Comparison of ENCODE assay signal across 8 mouse cellular contexts in the genomic region with DNA sequence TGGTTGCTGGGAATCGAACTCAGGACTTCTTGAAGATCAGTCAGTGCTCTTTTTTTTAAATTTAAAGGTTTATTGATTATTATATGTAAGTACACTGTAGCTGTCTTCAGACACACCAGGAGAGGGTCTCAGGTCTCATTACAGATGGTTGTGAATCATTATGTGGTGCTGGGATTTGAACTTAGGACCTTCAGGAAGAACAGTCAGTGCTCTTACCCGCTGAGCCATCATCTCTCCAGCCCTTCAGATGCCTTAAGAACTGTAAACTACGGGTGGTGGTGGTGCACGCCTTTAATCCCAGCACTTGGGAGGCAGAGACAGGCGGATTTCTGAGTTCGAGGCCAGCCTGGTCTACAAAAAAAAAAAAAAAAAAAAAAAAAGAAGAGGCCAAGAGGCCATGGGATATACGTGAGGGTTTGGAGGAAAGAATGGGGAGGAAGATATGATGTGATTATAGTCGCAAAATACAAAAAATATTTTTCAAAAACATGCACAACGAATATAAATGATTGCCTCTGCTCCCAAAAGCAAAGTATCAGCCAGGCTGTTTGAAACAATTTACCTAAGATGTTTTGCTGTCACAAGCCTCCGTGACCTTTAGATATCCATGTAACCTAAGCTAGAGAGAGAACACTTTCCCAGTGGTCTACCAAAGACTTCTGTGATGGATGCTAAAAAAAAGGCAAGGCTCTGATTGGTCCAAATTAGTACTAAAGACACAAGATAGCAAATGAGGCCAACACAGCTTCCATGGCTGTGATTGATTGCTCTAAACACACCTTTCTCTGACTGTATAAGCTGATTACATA. TPM values are rescaled to one million over a fixed set of nuclear protein-coding genes. Genes with fewer than 3 reads are reported as not detected.
DNase-seq lines count a peak whose midpoint lies in the region; ATAC-seq and TF ChIP-seq lines count a peak whose summit lies in the region.

No protein-coding gene starts in this region.

- H3K9me3 ChIP-seq in forebrain, embryonic 11.5 days (ENCODE audit: control insufficient read depth, low read length) = no peaks in the 10 kb centered on the region
- no peaks in the 10 kb centered on the region for H3K9me3 ChIP-seq in forebrain, embryonic 16.5 days (ENCODE audit: control insufficient read depth, low read length)
- H3K9me3 ChIP-seq in neural tube, embryonic 11.5 days (ENCODE audit: control insufficient read depth, low read length) = no peaks in the 10 kb centered on the region
- H3K9me3 ChIP-seq in intestine, postnatal 0 days (ENCODE audit: control insufficient read depth) = no peaks in the 10 kb centered on the region
- H3K9me3 ChIP-seq in stomach, embryonic 14.5 days (ENCODE audit: control insufficient read depth, low read depth, low read length) = no peaks in the 10 kb centered on the region

- H3K4me2 ChIP-seq in forebrain, embryonic 11.5 days (ENCODE audit: low read depth, low read length, severe bottlenecking) = no peak overlapping the region
- H3K4me2 ChIP-seq in forebrain, embryonic 16.5 days (ENCODE audit: low read length) = no peak overlapping the region
- H3K4me2 ChIP-seq in neural tube, embryonic 11.5 days (ENCODE audit: low read depth) = no peak overlapping the region
- peak overlapping the region; percentile 49; the same call in 1 of the 2 replicates for H3K4me2 ChIP-seq in intestine, postnatal 0 days (replicated peaks; ENCODE audit: low read depth)
- peak overlapping the region; percentile 25; the same call in 1 of the 2 replicates for H3K4me2 ChIP-seq in stomach, embryonic 14.5 days (replicated peaks; ENCODE audit: low read depth, low read length)

- no peak for DNase-seq in forebrain, embryonic 11.5 days (ENCODE audit: low spot score)
- DNase-seq in neural tube, embryonic 11.5 days (ENCODE audit: low spot score) = no peak
- DNase-seq in neural tube, embryonic 10.5 days (ENCODE audit: extremely low spot score, low spot score) = no peak
- DNase-seq in B cell, adult 2 months = no peak
- no peak for DNase-seq in lung, postnatal 4 days

- TF ChIP-seq CTCF in intestine, postnatal 0 days (IDR thresholded peaks at IDR 0.05; ENCODE audit: low read depth) = no peak

- no peak overlapping the region for H3K4me3 ChIP-seq in forebrain, embryonic 11.5 days (ENCODE audit: low read depth, low read length)
- H3K4me3 ChIP-seq in forebrain, embryonic 16.5 days (replicated peaks; ENCODE audit: low read length) = no peak overlapping the region
- no peak overlapping the region for H3K4me3 ChIP-seq in neural tube, embryonic 11.5 days (ENCODE audit: low read depth, low read length)
- H3K4me3 ChIP-seq in intestine, postnatal 0 days (ENCODE audit: low read depth, low read length) = no peak overlapping the region
- H3K4me3 ChIP-seq in stomach, embryonic 14.5 days (ENCODE audit: low read depth, low read length) = no peak overlapping the region

- no peaks in the 10 kb centered on the region for H3K4me1 ChIP-seq in forebrain, embryonic 11.5 days (replicated peaks; ENCODE audit: control insufficient read depth, insufficient read depth, low read length)
- peaks cover 3% of the 10 kb centered on the region; the same call in 1 of the 2 replicates for H3K4me1 ChIP-seq in forebrain, embryonic 16.5 days (replicated peaks; ENCODE audit: control insufficient read depth, insufficient read depth, low read length)
- no peaks in the 10 kb centered on the region for H3K4me1 ChIP-seq in neural tube, embryonic 11.5 days (ENCODE audit: control insufficient read depth, insufficient read depth, low read length)
- H3K4me1 ChIP-seq in intestine, postnatal 0 days (replicated peaks; ENCODE audit: control insufficient read depth, insufficient read depth, low read length) = no peaks in the 10 kb centered on the region
- no peaks in the 10 kb centered on the region for H3K4me1 ChIP-seq in stomach, embryonic 14.5 days (ENCODE audit: control insufficient read depth, insufficient read depth, low read length)

- H3K36me3 ChIP-seq in forebrain, embryonic 11.5 days (ENCODE audit: control insufficient read depth, insufficient read depth, low read length) = peaks cover 4% of the 10 kb centered on the region; the same call in 1 of the 2 replicates
- peaks cover 8% of the 10 kb centered on the region; the same call in 1 of the 2 replicates for H3K36me3 ChIP-seq in forebrain, embryonic 16.5 days (ENCODE audit: control insufficient read depth, insufficient read depth)
- peaks cover 2% of the 10 kb centered on the region for H3K36me3 ChIP-seq in neural tube, embryonic 11.5 days (ENCODE audit: control insufficient read depth, insufficient read depth, low read length)
- H3K36me3 ChIP-seq in intestine, postnatal 0 days (ENCODE audit: control insufficient read depth, insufficient read depth) = peaks cover 17% of the 10 kb centered on the region
- peaks cover 13% of the 10 kb centered on the region for H3K36me3 ChIP-seq in stomach, embryonic 14.5 days (ENCODE audit: control insufficient read depth, insufficient read depth, low read length)

- peak overlapping the region; percentile 76; the same call in 1 of the 2 replicates for H3K27ac ChIP-seq in forebrain, embryonic 11.5 days (ENCODE audit: low read depth, low read length)
- no peak overlapping the region for H3K27ac ChIP-seq in forebrain, embryonic 16.5 days (ENCODE audit: low read length)
- H3K27ac ChIP-seq in neural tube, embryonic 11.5 days (ENCODE audit: low read depth, low read length) = peak overlapping the region; percentile 80; the same call in 1 of the 2 replicates
- peak overlapping the region; percentile 90; the same call in 1 of the 2 replicates for H3K27ac ChIP-seq in intestine, postnatal 0 days (ENCODE audit: low read depth, low read length)
- peak overlapping the region; percentile 66; the same call in 1 of the 2 replicates for H3K27ac ChIP-seq in stomach, embryonic 14.5 days (ENCODE audit: low read length)

- H3K9ac ChIP-seq in forebrain, embryonic 11.5 days (ENCODE audit: low read length) = no peak overlapping the region
- no peak overlapping the region for H3K9ac ChIP-seq in forebrain, embryonic 16.5 days (replicated peaks; ENCODE audit: low read depth, low read length)
- no peak overlapping the region for H3K9ac ChIP-seq in neural tube, embryonic 11.5 days (ENCODE audit: low read length)
- no peak overlapping the region for H3K9ac ChIP-seq in intestine, postnatal 0 days (ENCODE audit: low read depth, low read length)
- H3K9ac ChIP-seq in stomach, embryonic 14.5 days (replicated peaks; ENCODE audit: low read depth, low read length) = no peak overlapping the region

- H3K27me3 ChIP-seq in forebrain, embryonic 11.5 days (ENCODE audit: control insufficient read depth, insufficient read depth, low read length) = no peaks in the 10 kb centered on the region
- no peaks in the 10 kb centered on the region for H3K27me3 ChIP-seq in forebrain, embryonic 16.5 days (replicated peaks; ENCODE audit: control insufficient read depth, insufficient read depth, low read length)
- H3K27me3 ChIP-seq in neural tube, embryonic 11.5 days (ENCODE audit: control insufficient read depth, insufficient read depth, low read length) = no peaks in the 10 kb centered on the region
- H3K27me3 ChIP-seq in intestine, postnatal 0 days (replicated peaks; ENCODE audit: control insufficient read depth, insufficient read depth, low read length) = no peaks in the 10 kb centered on the region
- H3K27me3 ChIP-seq in stomach, embryonic 14.5 days (ENCODE audit: control insufficient read depth, insufficient read depth, low read length) = no peaks in the 10 kb centered on the region

- 69% methylated on average over 10 of the region's 10 CpGs for WGBS in forebrain, embryonic 11.5 days
- WGBS in forebrain, embryonic 16.5 days = 70% methylated on average over 10 of the region's 10 CpGs
- WGBS in neural tube, embryonic 11.5 days = 65% methylated on average over 10 of the region's 10 CpGs
- WGBS in intestine, postnatal 0 days = 72% methylated on average over 10 of the region's 10 CpGs
- WGBS in stomach, embryonic 14.5 days = 67% methylated on average over 10 of the region's 10 CpGs

- no peak for ATAC-seq in forebrain, embryonic 11.5 days (replicated peaks; ENCODE audit: low FRiP score)
- no peak; the same call in 1 of the 2 replicates for ATAC-seq in forebrain, embryonic 16.5 days
- ATAC-seq in neural tube, embryonic 11.5 days (ENCODE audit: insufficient read depth, low FRiP score, low TSS enrichment) = no peak; the same call in 1 of the 2 replicates
- no peak for ATAC-seq in intestine, postnatal 0 days
- ATAC-seq in stomach, embryonic 14.5 days (ENCODE audit: insufficient number of reproducible peaks, insufficient read depth, low FRiP score, low read depth) = peak; percentile 33; the same call in 1 of the 2 replicates

RNA-seq across cellular contexts. Expression of gene Trappc6b, which starts 21.9 kb away (rescaled TPM):
- polyA plus RNA-seq in forebrain, embryonic 11.5 days (2014; fragmentation: Nextera tagmentation; extraction: Ambion mirVana) = 64.6 and 69.1 TPM in 2 replicates
- 153 and 164 TPM in 2 replicates for polyA plus RNA-seq in forebrain, embryonic 16.5 days (2015; fragmentation: Nextera tagmentation; extraction: Ambion mirVana)
- 73.2 and 74.9 TPM in 2 replicates for polyA plus RNA-seq in neural tube, embryonic 11.5 days (2014; fragmentation: Nextera tagmentation; extraction: Ambion mirVana)
- 86.9 and 89.9 TPM in 2 replicates for polyA plus RNA-seq in intestine, postnatal 0 days (2015; fragmentation: Nextera tagmentation; extraction: Ambion mirVana)
- polyA plus RNA-seq in stomach, embryonic 14.5 days (2014; fragmentation: Nextera tagmentation; extraction: Ambion mirVana) = 61.0 and 67.1 TPM in 2 replicates

RNA-seq across cellular contexts. Expression of gene Gemin2, which starts 26.2 kb away (rescaled TPM):
- 27.1 and 33.2 TPM in 2 replicates for polyA plus RNA-seq in forebrain, embryonic 11.5 days (2014; fragmentation: Nextera tagmentation; extraction: Ambion mirVana)
- 14.7 and 15.2 TPM in 2 replicates for polyA plus RNA-seq in forebrain, embryonic 16.5 days (2015; fragmentation: Nextera tagmentation; extraction: Ambion mirVana)
- 21.8 and 26.2 TPM in 2 replicates for polyA plus RNA-seq in neural tube, embryonic 11.5 days (2014; fragmentation: Nextera tagmentation; extraction: Ambion mirVana)
- polyA plus RNA-seq in intestine, postnatal 0 days (2015; fragmentation: Nextera tagmentation; extraction: Ambion mirVana) = 7.7 and 8.8 TPM in 2 replicates
- 23.8 and 29.8 TPM in 2 replicates for polyA plus RNA-seq in stomach, embryonic 14.5 days (2014; fragmentation: Nextera tagmentation; extraction: Ambion mirVana)

RNA-seq across cellular contexts. Expression of gene Pnn, which starts 27.3 kb away (rescaled TPM):
- polyA plus RNA-seq in forebrain, embryonic 11.5 days (2014; fragmentation: Nextera tagmentation; extraction: Ambion mirVana) = 124 and 127 TPM in 2 replicates
- polyA plus RNA-seq in forebrain, embryonic 16.5 days (2015; fragmentation: Nextera tagmentation; extraction: Ambion mirVana) = 93.7 and 94.9 TPM in 2 replicates
- polyA plus RNA-seq in neural tube, embryonic 11.5 days (2014; fragmentation: Nextera tagmentation; extraction: Ambion mirVana) = 96.0 and 101 TPM in 2 replicates
- 27.1 and 36.2 TPM in 2 replicates for polyA plus RNA-seq in intestine, postnatal 0 days (2015; fragmentation: Nextera tagmentation; extraction: Ambion mirVana)
- polyA plus RNA-seq in stomach, embryonic 14.5 days (2014; fragmentation: Nextera tagmentation; extraction: Ambion mirVana) = 91.3 and 106 TPM in 2 replicates

RNA-seq across cellular contexts. Expression of gene Sec23a, which starts 27.5 kb away (rescaled TPM):
- 76.0 and 76.5 TPM in 2 replicates for polyA plus RNA-seq in forebrain, embryonic 11.5 days (2014; fragmentation: Nextera tagmentation; extraction: Ambion mirVana)
- polyA plus RNA-seq in forebrain, embryonic 16.5 days (2015; fragmentation: Nextera tagmentation; extraction: Ambion mirVana) = 105 and 121 TPM in 2 replicates
- polyA plus RNA-seq in neural tube, embryonic 11.5 days (2014; fragmentation: Nextera tagmentation; extraction: Ambion mirVana) = 105 and 109 TPM in 2 replicates
- polyA plus RNA-seq in intestine, postnatal 0 days (2015; fragmentation: Nextera tagmentation; extraction: Ambion mirVana) = 120 and 124 TPM in 2 replicates
- polyA plus RNA-seq in stomach, embryonic 14.5 days (2014; fragmentation: Nextera tagmentation; extraction: Ambion mirVana) = 80.6 and 88.4 TPM in 2 replicates

RNA-seq across cellular contexts. Expression of gene Mia2, which starts 56.2 kb away (rescaled TPM):
- polyA plus RNA-seq in forebrain, embryonic 11.5 days (2014; fragmentation: Nextera tagmentation; extraction: Ambion mirVana) = 50.6 and 55.2 TPM in 2 replicates
- 33.0 and 41.5 TPM in 2 replicates for polyA plus RNA-seq in forebrain, embryonic 16.5 days (2015; fragmentation: Nextera tagmentation; extraction: Ambion mirVana)
- polyA plus RNA-seq in neural tube, embryonic 11.5 days (2014; fragmentation: Nextera tagmentation; extraction: Ambion mirVana) = 55.1 and 58.1 TPM in 2 replicates
- polyA plus RNA-seq in intestine, postnatal 0 days (2015; fragmentation: Nextera tagmentation; extraction: Ambion mirVana) = 131 and 137 TPM in 2 replicates
- 65.1 and 73.7 TPM in 2 replicates for polyA plus RNA-seq in stomach, embryonic 14.5 days (2014; fragmentation: Nextera tagmentation; extraction: Ambion mirVana)

Comparison
In these comparisons a context has a peak if more than half of its experiments do, and no peak if none do; other contexts are left out.
1. H3K4me2 ChIP-seq: peak in intestine, postnatal 0 days (single experiment) and stomach, embryonic 14.5 days (single experiment); none in forebrain, embryonic 11.5 days (single experiment), forebrain, embryonic 16.5 days (single experiment) and neural tube, embryonic 11.5 days (single experiment).